Mouse (Mus musculus) thymus, postnatal 0 days (tissue): ENCODE data around the gene Rela. TPM values are rescaled to one million over a fixed set of nuclear protein-coding genes. Genes with fewer than 3 reads are reported as not detected.

ENCODE experiments used
- DNase-seq: peaks from one replicate; pipeline ENCODE4 v3.0.0-alpha.2; 2015; ENCODE audit warnings: low spot score
- polyA plus RNA-seq: library from polyadenylated mRNA; unstranded; fragments of >200 nt; fragmentation: Nextera tagmentation; extraction: Ambion mirVana; gene quantifications from 2 replicates; pipeline ENCODE4 v1.2.1, GENCODE M21; 2015

The Rela gene
- polyA plus RNA-seq, 1 experiment from 2014 or later: 50.0 TPM

GRCm38 (mm10) chr19:5636036-5636570, 1.2 kb upstream of the Rela start:
- DNase-seq: no peak

GRCm38 (mm10) chr19:5636571-5637041, 677 bp upstream of the Rela start:
- DNase-seq: no peak

GRCm38 (mm10) chr19:5638416-5639005, 1.2 kb downstream of the Rela start:
- no peak for DNase-seq

- DNase-seq: no peak
Observed at GRCm38 (mm10) chr19:5640339-5640738, 3.1 kb downstream of the Rela start.

DNA sequence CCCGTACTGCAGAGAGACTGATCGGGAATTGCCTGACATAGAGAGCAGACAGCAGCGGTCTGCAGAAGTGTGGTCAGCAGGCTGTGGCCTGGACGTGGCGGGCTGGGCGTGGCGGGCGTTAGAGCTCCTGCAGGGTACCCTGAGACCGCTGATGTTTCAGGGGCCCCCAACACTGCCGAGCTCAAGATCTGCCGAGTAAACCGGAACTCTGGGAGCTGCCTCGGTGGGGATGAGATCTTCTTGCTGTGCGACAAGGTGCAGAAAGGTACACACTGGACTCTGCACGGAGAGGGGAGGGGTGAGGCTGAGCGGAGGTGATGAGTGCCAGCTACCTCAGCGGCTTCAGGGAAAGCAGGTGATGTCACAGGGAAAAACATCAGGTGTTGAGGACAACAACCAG, 3.7 kb downstream of the Rela start:
- no peak for DNase-seq

DNA sequence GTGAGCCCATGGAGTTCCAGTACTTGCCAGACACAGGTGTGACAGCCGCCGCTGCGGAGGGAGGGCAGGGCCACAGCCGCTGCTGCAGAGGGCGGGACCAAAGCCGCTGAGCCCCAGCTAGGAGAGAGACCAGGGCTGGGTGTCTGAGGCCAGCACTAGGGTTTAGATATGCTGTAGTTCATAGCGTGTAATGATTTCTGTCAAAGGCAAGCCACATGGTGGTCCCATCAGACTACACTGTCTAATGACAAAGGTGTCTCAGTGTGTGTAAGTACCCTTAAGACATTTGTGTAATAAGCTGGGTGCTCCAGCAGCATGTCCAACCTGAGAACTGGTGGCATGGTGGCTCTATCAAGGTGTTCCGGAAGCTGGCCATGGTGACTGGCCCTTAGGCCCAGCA, 4.4 kb downstream of the Rela start:
- no peak for DNase-seq

GRCm38 (mm10) chr19:5645280-5645679, 8.0 kb downstream of the Rela start:
- DNase-seq: no peak

DNA sequence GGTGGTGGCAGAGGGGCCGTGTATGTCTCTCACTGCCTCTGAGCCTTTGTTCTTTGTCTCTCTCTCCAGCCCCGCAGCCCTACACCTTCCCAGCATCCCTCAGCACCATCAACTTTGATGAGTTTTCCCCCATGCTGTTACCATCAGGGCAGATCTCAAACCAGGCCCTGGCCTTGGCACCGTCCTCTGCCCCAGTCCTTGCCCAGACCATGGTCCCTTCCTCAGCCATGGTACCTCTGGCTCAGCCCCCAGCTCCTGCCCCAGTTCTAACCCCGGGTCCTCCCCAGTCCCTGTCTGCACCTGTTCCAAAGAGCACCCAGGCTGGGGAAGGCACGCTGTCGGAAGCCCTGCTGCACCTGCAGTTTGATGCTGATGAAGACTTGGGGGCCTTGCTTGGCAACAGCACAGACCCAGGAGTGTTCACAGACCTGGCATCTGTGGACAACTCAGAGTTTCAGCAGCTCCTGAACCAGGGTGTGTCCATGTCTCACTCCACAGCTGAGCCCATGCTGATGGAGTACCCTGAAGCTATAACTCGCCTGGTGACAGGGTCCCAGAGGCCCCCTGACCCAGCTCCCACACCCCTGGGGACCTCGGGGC, 9.5 kb downstream of the Rela start:
- DNase-seq: no peak

DNA sequence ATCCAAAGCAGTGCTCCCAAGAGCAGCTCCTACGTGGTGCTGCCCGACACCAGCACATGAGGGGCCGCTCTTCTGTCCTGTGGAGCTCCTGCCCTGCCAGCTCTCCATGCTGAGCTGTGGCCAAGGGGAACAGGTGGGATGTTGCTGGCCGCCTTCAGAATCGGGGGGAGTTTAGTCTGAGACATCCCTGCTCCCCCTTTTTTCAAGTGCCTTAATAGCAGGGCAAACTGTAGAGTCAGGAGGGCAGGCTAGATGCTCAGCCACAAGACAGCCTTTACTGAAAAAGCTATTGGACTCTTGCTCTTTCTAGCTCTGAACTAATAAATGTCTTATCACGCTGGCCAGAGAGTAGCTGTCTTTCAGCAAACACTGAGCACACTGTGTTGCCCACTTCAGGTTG, 10.5 kb downstream of the Rela start:
- DNase-seq: no peak

GRCm38 (mm10) chr19:5648401-5649297, 11.4 kb downstream of the Rela start:
- DNase-seq: peak; percentile 91

DNA sequence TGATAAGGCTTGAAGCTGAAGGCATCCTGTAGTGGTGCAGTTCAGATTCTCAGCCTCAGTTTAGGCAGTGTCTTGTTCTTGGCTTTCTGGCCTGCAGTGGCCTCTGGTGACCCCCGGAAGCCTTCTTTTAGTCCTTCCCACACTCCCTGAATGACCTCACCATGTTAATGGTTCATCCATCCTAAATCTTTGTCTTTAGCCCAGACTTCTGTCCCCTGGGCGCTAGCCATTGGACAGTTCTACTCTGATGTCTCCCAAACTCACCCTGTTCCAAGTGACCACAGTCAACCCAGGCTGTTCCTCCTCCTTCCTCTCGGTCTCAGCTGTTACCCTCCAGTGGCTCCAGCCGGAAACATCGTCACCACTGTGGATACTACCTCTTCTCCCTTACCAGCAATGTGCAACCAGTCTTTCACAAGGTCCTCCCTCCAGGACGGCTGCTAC, 12.0 kb downstream of the Rela start:
- no peak for DNase-seq

DNA sequence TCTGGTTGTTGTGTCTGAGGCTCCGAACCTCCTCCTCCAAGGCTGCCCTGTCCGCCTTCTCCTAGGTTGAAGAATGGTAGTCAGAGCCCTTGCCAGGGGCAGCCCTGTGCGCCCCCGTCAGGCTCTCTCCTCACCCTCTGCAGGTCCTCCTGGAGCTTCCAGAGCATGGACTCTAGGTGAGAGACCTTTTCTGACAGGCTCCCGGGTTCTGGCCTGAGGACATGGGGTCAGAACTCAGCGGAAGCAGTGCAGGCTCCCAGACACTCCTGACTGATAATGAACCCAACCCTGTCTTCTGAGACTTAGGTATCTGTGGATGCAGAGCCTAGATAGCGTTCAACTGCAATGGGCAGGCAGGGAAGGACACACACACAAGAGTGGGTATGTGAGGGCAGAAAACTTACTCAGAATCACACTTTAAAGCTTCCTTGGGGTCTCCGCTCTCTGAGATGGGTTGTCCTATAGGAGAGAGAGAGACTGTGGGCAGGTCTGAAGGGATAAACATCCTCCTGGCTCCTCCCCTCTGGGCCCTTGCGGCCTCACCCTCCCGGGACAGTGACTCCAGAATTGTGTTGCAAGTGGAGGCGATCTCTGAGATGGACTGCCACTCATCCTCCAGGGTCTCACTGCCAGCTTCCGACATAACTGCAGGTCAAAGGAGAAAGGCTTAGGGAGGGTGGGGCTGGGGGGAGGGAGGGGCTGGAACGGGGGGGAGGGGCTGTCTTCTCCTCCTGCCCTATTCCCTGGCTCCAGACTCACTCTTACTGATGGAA, 14.4 kb downstream of the Rela start:
- no peak for DNase-seq

DNA sequence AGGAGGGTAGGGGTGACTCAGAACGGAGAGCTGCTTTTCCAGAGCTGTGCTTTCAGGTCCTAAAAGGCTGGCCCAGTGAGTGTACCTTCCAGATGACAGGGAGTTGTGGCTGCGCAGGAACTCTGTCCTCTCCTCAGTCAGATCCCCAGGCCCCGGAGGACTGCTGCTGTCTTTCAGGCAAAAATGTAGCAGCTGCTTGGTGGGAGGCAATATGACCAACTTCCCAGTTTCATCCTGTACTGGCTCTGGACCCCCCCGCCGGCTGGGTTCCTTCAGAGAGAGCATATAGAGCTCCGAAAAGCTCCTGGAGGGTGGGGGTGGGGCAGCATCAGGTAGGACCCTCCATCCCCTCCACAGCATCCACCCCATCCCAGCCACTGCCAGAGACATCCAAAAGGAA, 15.3 kb downstream of the Rela start:
- DNase-seq: no peak

DNA sequence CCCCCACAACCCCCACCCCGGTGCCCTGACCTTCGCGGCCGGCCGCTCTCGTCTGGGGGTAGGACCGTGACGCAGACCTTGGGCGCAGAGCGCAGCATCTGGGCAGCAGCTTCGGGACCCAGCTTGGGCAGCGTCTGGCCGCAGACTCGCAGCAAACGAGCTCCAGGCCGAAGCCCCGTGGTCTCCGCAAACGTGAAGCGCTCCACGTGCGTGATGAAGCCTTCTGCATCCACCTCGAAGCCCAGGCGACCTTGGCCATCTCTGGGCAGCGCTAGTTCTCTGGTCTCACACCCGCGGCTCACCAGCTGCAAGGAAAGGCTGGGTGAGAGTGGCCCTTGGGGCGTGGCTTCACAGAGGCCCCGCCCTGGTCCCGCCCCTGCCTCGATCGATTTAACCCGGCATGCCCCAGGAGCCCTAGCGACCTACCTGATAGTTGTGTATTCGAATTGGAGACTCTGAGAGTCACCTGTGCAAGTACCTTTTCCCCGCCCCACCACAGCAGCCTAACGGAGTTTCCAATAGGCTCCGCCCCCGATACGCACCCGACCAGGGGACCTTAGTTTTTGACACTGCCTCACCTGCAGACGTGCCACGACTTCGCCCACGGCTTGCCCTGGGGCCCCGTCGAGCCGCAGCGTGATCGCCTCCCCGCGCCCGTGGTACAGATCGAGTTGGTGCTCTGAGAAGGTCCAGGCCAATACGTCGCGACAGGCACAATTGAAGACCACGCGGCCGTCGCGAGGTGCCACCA, 16.9 kb downstream of the Rela start:
- DNase-seq: no peak

GRCm38 (mm10) chr19:5654720-5655298, 17.5 kb downstream of the Rela start:
- no peak for DNase-seq

- peak; percentile 48 for DNase-seq
Observed at GRCm38 (mm10) chr19:5660942-5661751, 23.9 kb downstream of the Rela start.

DNA sequence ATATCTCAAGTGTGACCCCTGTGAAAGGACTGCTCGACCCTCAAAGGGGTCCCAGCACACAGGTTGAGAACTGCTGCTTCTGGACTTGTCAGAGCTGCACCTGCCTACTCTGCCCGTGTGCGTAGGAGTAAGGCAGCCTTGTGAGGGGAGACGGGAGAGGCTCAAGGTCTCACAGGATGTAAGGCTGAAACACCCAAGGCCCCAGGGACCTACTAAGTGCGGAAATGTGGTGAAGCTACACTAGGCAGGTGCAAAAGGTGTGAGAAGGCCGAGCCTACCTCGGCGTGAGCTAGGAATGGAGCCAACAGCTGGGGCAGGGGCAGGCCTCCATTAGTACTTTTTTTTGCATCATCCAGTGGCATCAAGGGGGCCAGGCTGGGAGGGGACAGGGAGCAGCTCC, 25.0 kb downstream of the Rela start:
- peak; percentile 56 for DNase-seq

DNA sequence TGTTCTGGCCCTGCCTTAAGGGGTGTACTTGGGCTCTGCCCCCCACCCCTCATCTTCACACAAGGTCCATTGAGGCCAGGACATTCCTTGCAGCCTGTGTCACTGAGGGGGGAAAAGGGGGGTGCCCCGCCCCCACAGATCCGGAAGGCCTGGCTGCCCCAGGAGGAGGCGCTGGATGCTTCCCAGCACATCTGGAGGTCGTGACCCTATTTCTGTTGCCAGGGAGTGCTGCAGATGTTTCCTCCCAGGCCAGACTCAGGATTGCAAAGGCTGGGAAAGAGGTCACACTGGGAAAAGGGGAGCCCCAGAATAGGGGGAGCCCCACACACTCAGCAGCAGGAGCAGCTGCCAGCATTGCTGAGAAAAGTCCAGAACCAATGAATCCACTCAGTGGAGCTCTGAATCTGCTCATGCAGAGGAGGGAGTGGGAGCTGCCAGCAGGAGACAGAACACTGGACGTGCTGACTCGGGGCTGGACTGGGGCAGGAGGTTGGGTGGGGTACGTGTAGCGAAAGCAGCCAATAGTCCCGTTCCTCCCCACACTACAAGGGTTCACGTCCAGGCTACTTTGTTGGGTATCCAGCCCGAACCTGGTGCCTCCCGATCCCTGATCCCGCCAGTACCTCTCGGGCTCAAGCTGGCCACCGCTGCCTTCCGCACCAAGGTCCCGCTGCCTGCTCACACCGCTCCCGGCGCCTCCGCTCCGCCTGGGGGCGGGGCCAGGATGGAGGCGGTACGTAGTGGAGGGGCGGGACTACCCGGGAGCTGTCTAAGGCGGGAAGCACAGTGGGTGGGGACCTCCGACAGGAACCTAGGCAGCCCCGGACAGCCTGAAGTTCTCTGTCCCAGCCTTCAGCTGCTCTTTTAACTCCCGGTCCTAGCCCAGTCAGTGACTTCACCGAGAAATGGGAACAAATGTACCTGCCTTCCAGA, 26.0 kb downstream of the Rela start, which contains the start of gene Sipa1:
Gene Sipa1, minus strand, starts transcription at position 727 of the 933 bp plus-strand sequence.
- DNase-seq: peak; percentile 93
